Mouse (Mus musculus): ENCODE measurements at regions not wholly inside any gene's neighbourhood (a gene's known extent, or its start where the extent isn't known, plus 50 kb on each side); places are given as distances from the start of the nearest gene placed in this dataset.

DNA sequence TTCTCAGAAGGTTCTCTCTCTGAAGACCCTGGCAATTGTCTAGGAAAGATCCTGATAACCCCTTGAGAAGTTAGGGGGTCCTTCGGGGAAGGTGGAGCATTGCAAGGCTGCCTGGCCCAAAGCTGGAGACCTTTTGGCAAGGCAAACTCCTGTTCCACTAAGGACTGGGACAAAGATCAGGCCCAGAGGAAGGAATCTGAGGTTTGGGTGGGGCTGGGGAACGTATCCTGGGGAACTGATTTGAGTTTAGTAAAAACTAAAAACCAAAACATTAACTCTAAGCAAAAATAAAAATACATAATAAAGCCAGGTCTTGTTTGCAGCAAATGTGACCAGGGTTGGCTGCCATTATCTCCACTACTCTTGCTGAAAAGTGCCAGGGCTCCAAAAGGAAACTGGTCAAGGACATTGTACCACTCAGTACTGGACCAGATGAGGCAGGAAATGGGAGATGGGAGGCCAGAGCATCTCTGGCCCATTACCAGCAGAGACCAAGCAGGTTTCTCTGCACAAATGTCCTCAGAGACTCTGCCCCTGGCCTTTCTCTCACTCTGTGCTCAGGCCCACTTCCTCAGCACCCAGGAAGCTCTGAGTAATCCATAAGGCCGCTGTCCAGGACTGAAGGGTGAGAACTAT, 321.5 kb downstream of the Cxcl12 start:
- H3K27me3 ChIP-seq = no peaks in the 10 kb centered on the region
- no peaks in the 10 kb centered on the region for H3K9me3 ChIP-seq (replicated peaks)
- H3K36me3 ChIP-seq = no peaks in the 10 kb centered on the region
- H3K4me2 ChIP-seq = no peak overlapping the region
- whole genome bisulfite sequencing (ENCODE audit: insufficient replicate concordance) = 49% methylated on average over 3 of the region's 3 CpGs
- H3K4me1 ChIP-seq (replicated peaks) = no peaks in the 10 kb centered on the region
- no peak overlapping the region for H3K4me3 ChIP-seq (replicated peaks)
- no peak overlapping the region for H3K9ac ChIP-seq
- DNase-seq = no peak
- no peak for ATAC-seq (ENCODE audit: low read depth)
- H3K27ac ChIP-seq = no peak overlapping the region

DNA sequence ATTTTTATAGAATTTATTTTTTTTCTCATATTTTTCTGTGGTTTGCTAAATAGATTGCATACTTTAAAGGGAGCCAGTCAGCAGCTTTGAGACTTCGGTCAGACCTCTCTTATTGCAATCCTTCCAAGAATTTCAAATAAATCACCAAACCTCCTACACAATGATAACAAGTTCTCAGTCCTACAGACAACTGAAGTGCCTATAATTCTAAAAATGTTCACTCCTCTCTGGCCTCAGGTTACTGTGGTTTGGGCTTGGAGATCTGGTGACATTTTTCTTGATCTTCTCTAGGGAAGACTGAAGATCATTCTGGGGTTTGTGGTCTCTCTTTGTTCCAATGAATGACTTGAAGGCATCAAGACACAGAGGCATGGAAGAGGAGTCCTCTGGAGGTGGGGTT, 326.6 kb downstream of the Cxcl12 start:
- Histone ChIP-seq H3K9me3 (replicated peaks) (no peaks in the 10 kb centered on the region), H3K9ac (no peak overlapping the region), H3K4me3 (replicated peaks) (no peak overlapping the region), H3K4me2 (no peak overlapping the region), H3K27ac (no peak overlapping the region), H3K27me3 (no peaks in the 10 kb centered on the region), H3K36me3 (no peaks in the 10 kb centered on the region), H3K4me1 (replicated peaks) (no peaks in the 10 kb centered on the region)
- WGBS (ENCODE audit: insufficient replicate concordance) = 71% methylated on average over 1 of the region's 1 CpGs
- no peak for DNase-seq
- ATAC-seq (ENCODE audit: low read depth) = no peak

DNA sequence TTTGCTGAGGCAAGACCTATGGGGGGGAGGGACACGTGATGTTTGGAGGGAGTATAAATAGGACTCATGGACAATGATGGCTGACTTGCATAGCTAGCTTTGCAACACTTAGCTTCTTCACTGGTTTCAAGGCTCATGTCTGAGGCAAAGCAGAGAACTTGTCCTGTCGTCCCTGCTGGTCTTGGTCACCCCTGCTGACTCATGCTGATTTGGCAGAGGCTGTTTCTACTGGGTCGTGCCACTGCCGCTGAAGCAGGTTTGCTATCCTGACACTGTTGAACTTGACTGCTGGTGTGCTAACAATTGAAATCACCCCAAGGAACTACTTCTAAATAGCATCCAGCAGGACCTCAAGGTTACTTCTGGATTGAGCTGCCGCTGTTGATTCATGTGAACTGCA, 329.0 kb downstream of the Cxcl12 start:
- Histone ChIP-seq H3K9ac (no peak overlapping the region), H3K4me1 (replicated peaks) (no peaks in the 10 kb centered on the region), H3K4me3 (replicated peaks) (no peak overlapping the region), H3K27me3 (no peaks in the 10 kb centered on the region), H3K27ac (no peak overlapping the region), H3K4me2 (no peak overlapping the region), H3K36me3 (no peaks in the 10 kb centered on the region), H3K9me3 (replicated peaks) (no peaks in the 10 kb centered on the region)
- DNase-seq = no peak
- no peak for ATAC-seq (ENCODE audit: low read depth)
- WGBS (ENCODE audit: insufficient replicate concordance) = 46% methylated on average over 5 of the region's 5 CpGs

DNA sequence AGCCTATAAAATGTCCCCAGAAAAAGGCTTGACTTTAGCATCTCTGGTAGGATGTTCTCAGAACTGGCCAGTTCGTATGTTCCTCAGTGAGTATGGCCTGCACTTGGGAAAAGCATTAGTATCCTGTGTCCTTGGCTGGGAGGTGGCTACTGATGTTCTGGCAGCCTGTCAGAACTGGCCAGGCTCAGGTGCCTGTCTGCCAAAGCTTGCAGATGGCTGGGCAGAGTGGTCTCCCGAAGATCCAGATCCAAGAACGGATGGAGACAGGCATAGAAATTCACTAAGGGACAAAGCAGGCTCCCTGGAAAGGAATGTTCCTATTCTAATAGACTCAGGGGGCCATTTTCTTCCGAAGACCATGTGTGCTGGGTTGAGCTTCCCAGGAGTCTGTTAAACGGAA, 329.6 kb downstream of the Cxcl12 start:
- Histone ChIP-seq H3K4me1 (replicated peaks) (no peaks in the 10 kb centered on the region), H3K27me3 (no peaks in the 10 kb centered on the region), H3K27ac (no peak overlapping the region), H3K9ac (no peak overlapping the region), H3K4me3 (replicated peaks) (no peak overlapping the region), H3K4me2 (no peak overlapping the region), H3K36me3 (no peaks in the 10 kb centered on the region), H3K9me3 (replicated peaks) (no peaks in the 10 kb centered on the region)
- 67% methylated on average over 5 of the region's 5 CpGs for WGBS (ENCODE audit: insufficient replicate concordance)
- no peak for ATAC-seq (ENCODE audit: low read depth)
- DNase-seq = no peak

DNA sequence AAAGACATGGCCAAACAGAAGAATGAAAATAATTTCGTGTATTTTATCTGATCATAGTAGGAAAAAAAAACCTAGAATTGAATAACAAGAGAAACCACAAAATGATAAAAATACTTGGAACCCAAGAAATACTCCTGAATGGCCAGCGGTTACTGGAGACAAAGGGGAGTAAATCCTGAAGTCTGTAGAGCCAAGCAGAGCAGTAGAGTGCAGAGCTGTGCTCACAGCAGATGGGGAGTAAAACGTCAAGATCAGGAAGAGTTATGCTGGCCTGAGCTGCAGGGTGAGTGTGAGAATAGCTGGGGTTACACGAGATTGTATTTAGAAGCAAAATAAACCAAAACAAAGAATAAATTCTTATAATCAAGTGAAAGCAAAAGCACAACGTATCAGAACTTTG, 334.0 kb downstream of the Cxcl12 start:
- ATAC-seq (ENCODE audit: low read depth) (no peak), DNase-seq (no peak)
- Histone ChIP-seq H3K27ac (no peak overlapping the region), H3K4me1 (replicated peaks) (no peaks in the 10 kb centered on the region), H3K9me3 (replicated peaks) (no peaks in the 10 kb centered on the region), H3K4me2 (no peak overlapping the region), H3K4me3 (replicated peaks) (no peak overlapping the region), H3K36me3 (no peaks in the 10 kb centered on the region), H3K9ac (no peak overlapping the region), H3K27me3 (no peaks in the 10 kb centered on the region)
- 34% methylated on average over 5 of the region's 5 CpGs for WGBS (ENCODE audit: insufficient replicate concordance)

DNA sequence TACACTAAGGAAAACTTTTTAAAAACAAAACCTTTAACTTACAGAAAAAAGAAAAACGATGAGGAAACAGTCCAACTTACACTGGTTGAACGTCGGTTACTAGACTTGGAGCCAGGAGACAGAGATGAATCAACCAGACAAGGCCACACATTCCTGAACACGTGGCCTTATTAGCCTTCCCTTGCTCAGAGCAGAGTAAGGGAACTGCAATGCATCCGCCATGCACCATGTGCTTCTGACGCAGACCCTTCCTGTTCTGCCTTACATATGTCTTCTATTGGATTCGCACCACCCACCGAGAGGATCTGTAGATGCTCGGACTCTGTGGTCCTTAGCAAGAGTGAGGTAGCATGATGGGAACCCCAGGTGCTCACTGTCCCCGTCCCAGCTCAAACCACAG, 336.2 kb upstream of the Zfp637 start:
- 66% methylated on average over 10 of the region's 10 CpGs for WGBS (ENCODE audit: insufficient replicate concordance)
- no peak for DNase-seq
- Histone ChIP-seq H3K27ac (no peak overlapping the region), H3K9me3 (replicated peaks) (no peaks in the 10 kb centered on the region), H3K4me3 (replicated peaks) (no peak overlapping the region), H3K36me3 (no peaks in the 10 kb centered on the region), H3K4me2 (no peak overlapping the region), H3K9ac (no peak overlapping the region), H3K27me3 (no peaks in the 10 kb centered on the region), H3K4me1 (replicated peaks) (no peaks in the 10 kb centered on the region)
- no peak for ATAC-seq (ENCODE audit: low read depth)

DNA sequence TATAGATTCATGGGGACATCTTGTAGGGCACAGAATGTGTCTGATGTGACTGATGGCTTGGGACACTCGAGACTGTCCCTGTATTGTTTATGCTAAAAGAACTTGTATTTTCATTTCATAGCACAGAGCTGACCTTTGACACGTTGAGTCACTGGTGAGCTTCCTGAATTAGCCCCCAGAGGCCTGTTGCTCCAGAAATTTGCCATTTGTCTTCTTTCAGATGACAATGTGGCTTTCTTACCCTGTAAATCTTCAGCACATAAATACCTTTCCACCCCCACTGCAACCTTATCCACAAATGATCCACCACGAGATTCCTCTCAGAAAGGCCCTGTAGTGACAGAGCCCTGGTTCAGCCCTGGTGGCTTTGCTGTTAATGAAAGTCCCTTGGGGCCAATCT, 335.5 kb upstream of the Zfp637 start:
- 27% methylated on average over 3 of the region's 3 CpGs for WGBS (ENCODE audit: insufficient replicate concordance)
- ATAC-seq (ENCODE audit: low read depth) (no peak), DNase-seq (no peak)

DNA sequence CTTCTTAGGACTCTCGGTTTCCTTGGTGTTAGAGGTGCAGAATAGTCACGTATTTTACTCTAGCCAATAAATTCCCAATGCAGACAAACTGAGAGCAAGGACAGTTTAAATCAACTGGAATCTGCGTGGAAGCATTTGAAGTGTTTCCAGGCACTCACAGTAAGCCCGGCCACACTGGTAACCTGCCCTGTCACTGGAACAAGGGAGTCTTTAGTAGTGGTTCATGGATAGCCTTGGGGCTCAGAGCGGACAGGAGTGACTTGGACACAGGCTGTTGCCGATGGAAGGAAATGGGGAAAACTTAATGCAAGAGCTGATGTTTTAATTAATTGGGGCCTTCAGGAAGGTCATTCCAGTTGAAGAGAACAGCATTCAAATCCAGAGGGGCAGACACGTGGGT, 334.4 kb upstream of the Zfp637 start:
- Histone ChIP-seq H3K9me3 (replicated peaks) (no peaks in the 10 kb centered on the region), H3K4me2 (no peak overlapping the region), H3K27me3 (no peaks in the 10 kb centered on the region), H3K27ac (no peak overlapping the region), H3K4me1 (replicated peaks) (no peaks in the 10 kb centered on the region), H3K36me3 (no peaks in the 10 kb centered on the region), H3K4me3 (replicated peaks) (no peak overlapping the region), H3K9ac (no peak overlapping the region)
- WGBS (ENCODE audit: insufficient replicate concordance) = 65% methylated on average over 7 of the region's 7 CpGs
- DNase-seq = no peak
- ATAC-seq (ENCODE audit: low read depth) = no peak

More for the DNA sequence above, 335.5 kb upstream of the Zfp637 start:
- Histone ChIP-seq H3K4me1 (replicated peaks) (no peaks in the 10 kb centered on the region), H3K27me3 (no peaks in the 10 kb centered on the region), H3K4me2 (no peak overlapping the region), H3K9ac (no peak overlapping the region), H3K36me3 (no peaks in the 10 kb centered on the region), H3K27ac (no peak overlapping the region), H3K9me3 (replicated peaks) (no peaks in the 10 kb centered on the region), H3K4me3 (replicated peaks) (no peak overlapping the region)

DNA sequence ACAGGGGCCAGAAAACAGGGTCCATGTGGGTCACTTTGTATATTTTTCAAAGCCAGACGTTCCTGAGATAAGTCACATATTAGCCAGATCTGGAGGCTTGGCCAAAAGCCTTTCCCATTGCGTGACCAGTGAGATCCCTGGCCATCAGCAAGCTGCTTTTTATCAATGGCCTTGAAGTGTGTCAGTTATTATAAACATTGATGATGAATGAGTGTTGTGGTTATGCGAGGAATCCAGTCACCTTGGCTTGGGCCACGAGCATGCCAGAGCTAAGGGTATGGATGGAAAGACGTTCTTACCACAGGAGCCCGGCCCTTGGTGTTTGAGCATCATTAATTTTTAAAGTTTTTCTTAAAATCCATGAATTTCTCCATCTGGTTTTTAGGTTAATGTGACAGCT, 332.1 kb upstream of the Zfp637 start:
- WGBS (ENCODE audit: insufficient replicate concordance) = 53% methylated on average over 6 of the region's 6 CpGs
- Histone ChIP-seq H3K36me3 (no peaks in the 10 kb centered on the region), H3K9me3 (replicated peaks) (no peaks in the 10 kb centered on the region), H3K27me3 (no peaks in the 10 kb centered on the region), H3K4me1 (replicated peaks) (no peaks in the 10 kb centered on the region), H3K4me2 (no peak overlapping the region), H3K27ac (no peak overlapping the region), H3K9ac (no peak overlapping the region), H3K4me3 (replicated peaks) (no peak overlapping the region)
- no peak for ATAC-seq (ENCODE audit: low read depth)
- DNase-seq = no peak

DNA sequence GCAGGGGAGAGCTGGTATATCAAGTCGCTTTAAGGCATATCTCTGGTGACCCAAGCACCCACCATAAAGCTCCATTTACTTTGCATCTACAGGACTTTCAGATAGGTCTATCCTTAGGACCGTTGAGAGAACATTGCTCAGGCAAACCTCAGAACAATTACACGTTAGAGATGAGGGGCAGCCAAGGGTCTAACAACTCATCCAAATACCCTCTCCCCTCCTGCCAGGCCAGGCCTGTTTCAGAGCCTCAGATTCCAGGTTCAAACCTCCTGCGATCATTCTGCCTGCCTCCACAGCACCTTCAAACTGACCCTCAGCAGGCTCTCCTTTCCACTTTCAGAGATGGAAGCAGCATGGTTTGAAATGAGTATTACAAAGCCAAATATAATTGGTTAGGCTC, 331.0 kb upstream of the Zfp637 start:
- Histone ChIP-seq H3K9me3 (replicated peaks) (no peaks in the 10 kb centered on the region), H3K4me1 (replicated peaks) (no peaks in the 10 kb centered on the region), H3K4me2 (no peak overlapping the region), H3K9ac (no peak overlapping the region), H3K27me3 (no peaks in the 10 kb centered on the region), H3K36me3 (no peaks in the 10 kb centered on the region), H3K27ac (no peak overlapping the region), H3K4me3 (replicated peaks) (no peak overlapping the region)
- WGBS (ENCODE audit: insufficient replicate concordance) = 44% methylated on average over 4 of the region's 4 CpGs
- DNase-seq (no peak), ATAC-seq (ENCODE audit: low read depth) (no peak)

DNA sequence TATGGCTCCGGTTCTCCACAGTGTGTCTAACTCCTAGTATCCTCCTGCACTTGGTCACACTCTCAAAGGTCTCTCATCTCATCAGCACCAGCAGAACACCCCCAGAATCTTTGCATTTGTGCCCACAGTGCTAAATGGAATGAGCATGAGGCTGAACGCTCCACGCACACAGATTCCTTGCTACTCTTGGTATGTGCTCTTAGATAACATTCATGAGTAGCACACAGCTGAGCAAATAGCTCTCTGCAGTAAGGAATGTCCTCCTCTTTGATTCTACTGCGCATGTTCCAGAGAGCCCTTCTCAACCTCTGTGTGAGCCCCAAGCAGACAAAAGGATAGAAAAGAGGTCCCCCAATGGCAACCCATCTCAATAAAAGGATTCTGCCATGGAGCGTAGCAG, 326.1 kb upstream of the Zfp637 start:
- ATAC-seq (ENCODE audit: low read depth) (no peak), DNase-seq (no peak)
- H3K9ac ChIP-seq = no peak overlapping the region
- 76% methylated on average over 5 of the region's 5 CpGs for WGBS (ENCODE audit: insufficient replicate concordance)
- H3K27me3 ChIP-seq = no peaks in the 10 kb centered on the region
- no peaks in the 10 kb centered on the region for H3K36me3 ChIP-seq
- no peak overlapping the region for H3K4me3 ChIP-seq (replicated peaks)
- no peak overlapping the region for H3K4me2 ChIP-seq
- no peak overlapping the region for H3K27ac ChIP-seq
- no peaks in the 10 kb centered on the region for H3K9me3 ChIP-seq (replicated peaks)
- no peaks in the 10 kb centered on the region for H3K4me1 ChIP-seq (replicated peaks)

DNA sequence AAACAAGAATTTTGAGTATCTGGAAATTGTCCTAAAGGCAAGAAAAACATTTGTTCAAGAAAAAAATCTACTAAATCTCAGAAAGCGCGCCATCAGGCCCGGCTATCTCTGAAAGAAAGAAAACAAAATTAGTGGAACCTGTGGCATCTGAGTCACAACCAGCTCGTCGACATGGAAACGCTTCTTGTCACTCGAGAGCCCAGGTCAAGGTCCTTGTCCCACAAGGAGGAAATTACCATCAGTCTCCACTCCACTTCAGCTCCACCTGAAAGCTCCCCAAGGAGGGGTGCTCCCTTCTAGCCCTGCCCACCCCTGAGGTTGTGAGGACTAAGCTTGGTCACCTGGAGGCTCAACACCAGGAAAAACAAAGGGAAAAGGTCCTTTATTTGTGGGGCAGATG, 324.1 kb upstream of the Zfp637 start:
- ATAC-seq (ENCODE audit: low read depth) = no peak
- 74% methylated on average over 7 of the region's 7 CpGs for WGBS (ENCODE audit: insufficient replicate concordance)
- Histone ChIP-seq H3K27me3 (no peaks in the 10 kb centered on the region), H3K4me2 (no peak overlapping the region), H3K4me3 (replicated peaks) (no peak overlapping the region), H3K27ac (no peak overlapping the region), H3K36me3 (no peaks in the 10 kb centered on the region), H3K9me3 (replicated peaks) (no peaks in the 10 kb centered on the region), H3K9ac (no peak overlapping the region), H3K4me1 (replicated peaks) (no peaks in the 10 kb centered on the region)
- DNase-seq = no peak

Measured in liver, embryonic 13.5 days (tissue).